Mouse (Mus musculus): ENCODE results near the gene Ccdc181.

DNA sequence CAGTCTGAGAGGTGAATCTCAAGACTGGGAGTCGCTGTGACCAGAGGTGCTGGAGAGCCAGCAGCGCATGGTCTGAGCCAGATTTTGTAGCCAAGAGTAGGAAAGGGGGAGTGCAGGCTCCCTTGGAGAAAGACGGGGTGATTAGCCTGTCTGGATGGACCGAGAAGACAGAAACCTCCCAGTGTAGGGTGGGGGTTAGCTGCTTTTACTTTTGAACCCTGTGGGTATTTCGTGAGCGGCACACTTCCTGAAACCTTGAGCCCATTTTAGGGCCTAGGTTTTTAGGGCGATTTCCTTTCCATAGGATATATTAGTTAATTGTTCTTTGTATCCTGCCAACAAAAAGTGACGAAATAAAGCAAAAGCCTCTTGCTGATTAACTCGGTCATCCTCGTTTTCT is 27.4 kb upstream of the Ccdc181 start:
- TF ChIP-seq POLR2A (IDR thresholded peaks at IDR 0.05; ENCODE audit: low read depth, low read length) = no peak
- TF ChIP-seq CTCF (conservative IDR thresholded peaks at IDR 0.05; ENCODE audit: insufficient read depth, insufficient read length, low read depth, low read length) = no peak

All from kidney, adult 2 months (tissue).